Mouse (Mus musculus) ES-E14 (cell line): ENCODE data around the gene Pla2g4d.

Experiments
- CHD2 ChIP-seq: IDR thresholded peaks from 2 replicates; pipeline ENCODE4 v1.6.1; 2014; ENCODE audit warnings: mild to moderate bottlenecking, low read depth, low read length, inconsistent platforms
- HCFC1 ChIP-seq: IDR thresholded peaks from 2 replicates; pipeline ENCODE4 v1.6.1; 2012; ENCODE audit warnings: low read length, inconsistent platforms, borderline replicate concordance; ENCODE audit not compliant: insufficient read depth
- MAFK ChIP-seq: IDR thresholded peaks from 2 replicates; pipeline ENCODE4 v1.6.1; 2014; ENCODE audit warnings: mild to moderate bottlenecking, low read depth, low read length, inconsistent platforms; ENCODE audit not compliant: insufficient read depth
- ZC3H11A ChIP-seq: IDR thresholded peaks from 2 replicates; pipeline ENCODE4 v1.6.1; 2012; ENCODE audit warnings: low read depth, mild to moderate bottlenecking, inconsistent platforms, low read length, borderline replicate concordance
- ZNF384 ChIP-seq: IDR thresholded peaks from 2 replicates; pipeline ENCODE4 v1.6.1; 2012; ENCODE audit warnings: low read depth, low read length, inconsistent platforms

DNA sequence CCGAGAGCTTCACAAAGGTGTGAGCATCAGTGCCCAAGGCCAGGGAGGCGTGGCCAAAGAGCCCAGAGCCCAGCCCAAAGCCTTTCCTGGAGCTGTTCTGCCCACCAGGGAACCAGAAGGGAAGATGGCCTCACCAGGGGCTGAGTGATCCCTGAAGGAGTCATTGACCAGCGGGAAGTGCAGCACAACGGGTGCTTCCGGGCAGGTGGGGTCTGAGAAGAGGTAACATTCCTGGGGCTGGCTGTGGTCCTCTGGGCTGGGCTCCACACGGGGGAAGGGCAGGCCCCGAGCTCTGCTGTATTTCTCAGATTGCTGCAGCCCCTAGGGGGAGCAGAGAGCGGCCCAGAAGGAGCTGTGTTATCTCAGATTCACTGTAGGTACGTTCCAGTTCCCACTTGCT is 20.4 kb downstream of the Pla2g4d start:
- TF ChIP-seq ZNF384 (no peak), ZC3H11A (no peak), CHD2 (0 out of 2 replicates have a peak, but pooled peaks have one; percentile 31), HCFC1 (0 out of 2 replicates have a peak, but pooled peaks have one; percentile 18), MAFK (no peak)
